Mouse (Mus musculus) liver, adult 2 months (tissue): ENCODE results near the gene Lrrc3c.

Experiments
- CTCF ChIP-seq: fragments of 200-500 bp; IDR thresholded peaks from 2 replicates; pipeline ENCODE4 v1.5.1; 2011; ENCODE audit warnings: low read depth, low read length, control low read depth
- POLR2A ChIP-seq: fragments of 200-500 bp; IDR thresholded peaks from 2 replicates; pipeline ENCODE4 v1.6.1; 2011; ENCODE audit warnings: low read length, control low read depth; ENCODE audit not compliant: insufficient read depth; ENCODE audit errors: extremely low read depth

DNA sequence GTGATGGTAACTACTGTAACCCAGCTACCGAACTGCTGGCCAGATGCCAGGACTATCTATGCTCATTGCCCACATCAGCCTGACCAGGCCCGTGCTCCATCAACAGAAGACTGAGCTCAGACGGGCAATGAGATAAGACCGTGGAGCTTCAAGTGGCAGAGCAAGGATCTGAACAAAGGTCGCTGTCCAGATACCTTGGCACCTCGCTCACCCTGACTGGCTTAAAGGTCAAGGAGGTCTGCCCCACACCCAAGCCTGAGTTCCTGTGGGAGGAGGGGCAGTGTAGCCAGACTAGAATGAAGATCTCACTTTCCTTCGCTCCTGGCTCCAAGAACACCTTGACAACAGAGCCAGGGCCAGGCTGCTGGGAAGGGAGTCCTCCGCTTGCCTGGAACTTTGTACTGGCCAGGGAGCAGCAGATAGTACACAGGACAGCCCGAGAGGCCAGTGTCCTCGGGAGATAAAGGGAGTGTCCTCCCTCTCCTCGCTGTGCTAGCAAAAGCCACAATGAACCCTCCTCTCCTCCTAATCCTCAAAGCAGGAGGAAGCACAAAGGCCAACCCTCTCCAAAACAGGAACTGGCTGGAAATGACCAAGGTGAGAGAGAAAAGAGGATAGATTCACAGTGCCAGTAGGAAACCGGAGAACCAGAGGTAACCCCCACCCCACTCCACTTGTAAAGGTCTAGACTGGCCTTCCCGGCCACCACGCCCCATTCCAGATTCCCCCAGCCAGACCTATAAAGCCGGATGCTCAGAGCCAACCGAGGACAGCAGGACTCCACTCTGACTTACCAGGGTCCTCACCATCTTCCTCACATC lies 17.6 kb upstream of the Lrrc3c start:
- TF ChIP-seq CTCF (no peak), POLR2A (no peak)
